Mouse (Mus musculus): ENCODE measurements around the gene Fgf18. TPM values are rescaled to one million over a fixed set of nuclear protein-coding genes. Genes with fewer than 3 reads are reported as not detected.

Gene Fgf18
- polyA plus RNA-seq, 1 experiment from 2014 or later, result 0.76 TPM

GRCm38 (mm10) chr11:33140111-33140460 is 7.1 kb downstream of the Fgf18 start:
- H3K4me1 ChIP-seq (replicated peaks; ENCODE audit: insufficient read depth, low read length), result no peaks in the 10 kb centered on the region
- TF ChIP-seq CTCF (IDR thresholded peaks at IDR 0.05; ENCODE audit: low read depth), result no peak
- H3K27me3 ChIP-seq (ENCODE audit: insufficient read depth, low read length), result no peaks in the 10 kb centered on the region
- H3K4me2 ChIP-seq (ENCODE audit: low read length), result no peak overlapping the region
- no peak for DNase-seq (ENCODE audit: low spot score)
- WGBS, result 92% methylated on average over 5 of the region's 5 CpGs
- H3K9me3 ChIP-seq (replicated peaks; ENCODE audit: low read length), result no peaks in the 10 kb centered on the region
- H3K27ac ChIP-seq, result no peak overlapping the region
- H3K36me3 ChIP-seq (ENCODE audit: insufficient read depth, low read length), result no peaks in the 10 kb centered on the region
- H3K4me3 ChIP-seq (replicated peaks; ENCODE audit: low read depth, low read length), result no peak overlapping the region
- H3K9ac ChIP-seq (ENCODE audit: low read depth, low read length), result no peak overlapping the region
- ATAC-seq (replicated peaks; ENCODE audit: low FRiP score, low read depth), result no peak

DNA sequence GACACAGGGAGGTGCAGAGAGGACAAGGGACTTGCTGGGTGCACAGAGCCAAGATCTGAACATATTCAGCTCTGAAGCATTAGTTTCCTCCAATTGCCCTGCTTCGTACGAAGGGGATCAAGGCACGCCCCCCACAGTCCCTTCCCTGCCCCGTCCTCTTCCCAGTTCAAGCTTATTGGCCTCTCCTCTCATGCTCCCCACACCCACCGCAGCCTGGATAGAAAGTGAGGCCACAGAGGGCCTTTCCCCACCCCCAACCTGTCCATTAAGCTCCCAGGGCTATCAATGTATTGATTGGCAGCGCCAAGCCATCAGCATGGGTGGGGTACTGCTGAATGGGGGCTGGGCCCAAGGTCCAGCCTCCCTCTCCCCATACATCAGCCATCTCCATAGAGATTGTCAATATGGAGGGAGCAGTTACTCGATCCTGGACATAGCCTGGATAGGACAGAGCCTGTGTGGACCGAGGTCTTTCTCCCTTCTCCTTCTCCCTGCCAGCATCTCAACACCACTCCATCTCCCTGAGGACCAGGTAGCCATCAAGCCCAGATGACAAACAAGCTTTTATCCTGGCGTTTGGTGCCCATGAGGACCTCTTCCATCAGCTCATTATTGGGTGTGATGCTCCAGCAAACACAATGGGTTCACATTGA is 7.6 kb downstream of the Fgf18 start:
- TF ChIP-seq CTCF (IDR thresholded peaks at IDR 0.05; ENCODE audit: low read depth), result no peak

GRCm38 (mm10) chr11:33138686-33139085 is 8.5 kb downstream of the Fgf18 start:
- Histone ChIP-seq H3K36me3 (ENCODE audit: insufficient read depth, low read length) (no peaks in the 10 kb centered on the region), H3K9ac (ENCODE audit: low read depth, low read length) (no peak overlapping the region), H3K9me3 (replicated peaks; ENCODE audit: low read length) (no peaks in the 10 kb centered on the region), H3K4me3 (replicated peaks; ENCODE audit: low read depth, low read length) (no peak overlapping the region), H3K27me3 (ENCODE audit: insufficient read depth, low read length) (no peaks in the 10 kb centered on the region), H3K4me2 (ENCODE audit: low read length) (no peak overlapping the region), H3K4me1 (replicated peaks; ENCODE audit: insufficient read depth, low read length) (no peaks in the 10 kb centered on the region), H3K27ac (no peak overlapping the region)
- ATAC-seq (replicated peaks; ENCODE audit: low FRiP score, low read depth) (no peak), DNase-seq (ENCODE audit: low spot score) (no peak)
- 88% methylated on average over 5 of the region's 5 CpGs for WGBS
- no peak for TF ChIP-seq CTCF (IDR thresholded peaks at IDR 0.05; ENCODE audit: low read depth)

More for the DNA sequence above, 7.6 kb downstream of the Fgf18 start:
- Histone ChIP-seq H3K9ac (ENCODE audit: low read depth, low read length) (no peak overlapping the region), H3K9me3 (replicated peaks; ENCODE audit: low read length) (no peaks in the 10 kb centered on the region), H3K4me3 (replicated peaks; ENCODE audit: low read depth, low read length) (no peak overlapping the region), H3K27ac (no peak overlapping the region), H3K36me3 (ENCODE audit: insufficient read depth, low read length) (no peaks in the 10 kb centered on the region), H3K27me3 (ENCODE audit: insufficient read depth, low read length) (no peaks in the 10 kb centered on the region), H3K4me2 (ENCODE audit: low read length) (no peak overlapping the region), H3K4me1 (replicated peaks; ENCODE audit: insufficient read depth, low read length) (no peaks in the 10 kb centered on the region)
- DNase-seq (ENCODE audit: low spot score) (no peak), ATAC-seq (replicated peaks; ENCODE audit: low FRiP score, low read depth) (no peak)
- 79% methylated on average over 9 of the region's 9 CpGs for WGBS

DNA sequence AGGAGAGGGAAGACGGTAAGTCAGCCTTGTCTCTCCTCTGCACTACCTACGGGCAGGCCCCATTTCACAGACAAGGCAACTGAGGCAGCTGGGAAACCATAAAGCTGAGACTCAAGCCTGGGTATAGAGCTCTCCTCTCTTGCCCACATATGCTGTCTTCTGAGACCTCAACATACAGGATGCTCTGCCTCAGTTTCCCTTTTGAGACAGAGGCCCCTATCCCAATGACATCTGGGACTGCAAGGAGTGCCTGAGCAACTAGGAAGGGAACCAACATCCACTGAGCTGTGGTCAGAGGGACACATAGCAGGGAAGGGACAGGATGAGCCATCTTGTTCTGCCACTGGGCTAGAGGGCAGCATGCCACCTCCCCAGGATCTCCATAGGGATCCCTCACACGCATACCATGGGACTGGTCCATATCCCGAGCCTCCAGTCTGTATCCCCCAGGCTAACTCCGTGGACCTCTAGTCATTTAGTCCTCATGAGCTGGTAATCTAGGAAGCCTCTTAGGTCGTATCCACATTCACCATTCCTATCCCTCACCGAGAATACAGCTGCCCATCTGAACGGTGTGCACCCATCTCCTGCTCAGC is 12.7 kb downstream of the Fgf18 start:
- ATAC-seq (replicated peaks; ENCODE audit: low FRiP score, low read depth) (no peak), DNase-seq (ENCODE audit: low spot score) (no peak)
- Histone ChIP-seq H3K4me3 (replicated peaks; ENCODE audit: low read depth, low read length) (no peak overlapping the region), H3K4me2 (ENCODE audit: low read length) (no peak overlapping the region), H3K4me1 (replicated peaks; ENCODE audit: insufficient read depth, low read length) (no peaks in the 10 kb centered on the region), H3K9me3 (replicated peaks; ENCODE audit: low read length) (no peaks in the 10 kb centered on the region), H3K36me3 (ENCODE audit: insufficient read depth, low read length) (no peaks in the 10 kb centered on the region), H3K27ac (no peak overlapping the region), H3K27me3 (ENCODE audit: insufficient read depth, low read length) (no peaks in the 10 kb centered on the region), H3K9ac (ENCODE audit: low read depth, low read length) (no peak overlapping the region)
- WGBS, result 94% methylated on average over 8 of the region's 8 CpGs
- no peak for TF ChIP-seq CTCF (IDR thresholded peaks at IDR 0.05; ENCODE audit: low read depth)

GRCm38 (mm10) chr11:33132619-33133338 is 14.4 kb downstream of the Fgf18 start:
- Histone ChIP-seq H3K9me3 (replicated peaks; ENCODE audit: low read length) (no peaks in the 10 kb centered on the region), H3K27ac (no peak overlapping the region), H3K4me3 (replicated peaks; ENCODE audit: low read depth, low read length) (no peak overlapping the region), H3K4me1 (replicated peaks; ENCODE audit: insufficient read depth, low read length) (no peaks in the 10 kb centered on the region), H3K27me3 (ENCODE audit: insufficient read depth, low read length) (no peaks in the 10 kb centered on the region), H3K9ac (ENCODE audit: low read depth, low read length) (no peak overlapping the region), H3K36me3 (ENCODE audit: insufficient read depth, low read length) (no peaks in the 10 kb centered on the region), H3K4me2 (ENCODE audit: low read length) (no peak overlapping the region)
- DNase-seq (ENCODE audit: low spot score), result no peak
- TF ChIP-seq CTCF (IDR thresholded peaks at IDR 0.05; ENCODE audit: low read depth), result no peak
- no peak for ATAC-seq (replicated peaks; ENCODE audit: low FRiP score, low read depth)
- WGBS, result 76% methylated on average over 8 of the region's 8 CpGs

DNA sequence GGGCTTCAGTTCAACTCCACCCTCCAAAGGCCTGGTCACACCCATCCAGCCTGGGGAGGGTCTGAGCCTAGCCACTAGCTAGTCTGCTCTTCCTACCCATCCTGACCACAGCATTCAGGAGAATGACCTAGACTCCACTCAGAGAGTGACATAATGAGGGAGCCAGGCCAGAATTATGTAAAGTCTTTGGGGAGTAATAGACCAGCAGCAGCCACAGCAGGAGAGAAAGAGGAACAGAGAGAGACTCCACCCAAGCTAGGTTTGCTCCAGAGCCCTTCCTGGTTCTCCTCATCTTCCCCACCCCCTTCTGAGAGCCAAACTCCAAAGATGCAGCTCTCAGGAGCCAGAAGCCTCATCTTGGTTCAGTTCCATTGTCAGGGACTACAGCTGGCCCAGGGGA is 20.1 kb downstream of the Fgf18 start:
- H3K27ac ChIP-seq, result no peak overlapping the region
- no peaks in the 10 kb centered on the region for H3K36me3 ChIP-seq (ENCODE audit: insufficient read depth, low read length)
- H3K4me3 ChIP-seq (replicated peaks; ENCODE audit: low read depth, low read length), result no peak overlapping the region
- no peak for ATAC-seq (replicated peaks; ENCODE audit: low FRiP score, low read depth)
- H3K9ac ChIP-seq (ENCODE audit: low read depth, low read length), result no peak overlapping the region
- H3K9me3 ChIP-seq (replicated peaks; ENCODE audit: low read length), result no peaks in the 10 kb centered on the region
- TF ChIP-seq CTCF (IDR thresholded peaks at IDR 0.05; ENCODE audit: low read depth), result no peak
- H3K4me1 ChIP-seq (replicated peaks; ENCODE audit: insufficient read depth, low read length), result peaks cover 5% of the 10 kb centered on the region; the same call in 1 of the 2 replicates
- DNase-seq (ENCODE audit: low spot score), result no peak
- no peak overlapping the region for H3K4me2 ChIP-seq (ENCODE audit: low read length)
- no peaks in the 10 kb centered on the region for H3K27me3 ChIP-seq (ENCODE audit: insufficient read depth, low read length)
